Mouse (Mus musculus) heart, embryonic 15.5 days (tissue): ENCODE results near the gene Insr. TPM values are rescaled to one million over a fixed set of nuclear protein-coding genes. Genes with fewer than 3 reads are reported as not detected.
"Not testable (repeated sequence)": the region's sequence is repeated elsewhere in the genome, so short reads cannot be mapped to it uniquely, and the experiment has no call there.

Source experiments
- ATAC-seq: fragments of 200-750 bp; cut with Nextera tagmentation; replicated peaks from 2 replicates; pipeline ENCODE4 v1.8.0; 2017; ENCODE audit warnings: low read depth, moderate TSS enrichment; ENCODE audit not compliant: insufficient number of reproducible peaks, insufficient read depth, low FRiP score
- H3K27ac ChIP-seq: fragments of 300-500 bp; sonication (generic); 2 replicates; pipeline ENCODE4 v1.5.1; 2015; ENCODE audit warnings: mild to moderate bottlenecking, inconsistent platforms
- H3K27me3 ChIP-seq: fragments of 300-500 bp; sonication (generic); 2 replicates; pipeline ENCODE4 v1.6.1; 2015; ENCODE audit warnings: inconsistent platforms
- H3K36me3 ChIP-seq: fragments of 300-500 bp; sonication (generic); 2 replicates; pipeline ENCODE4 v1.6.1; 2015; ENCODE audit warnings: mild to moderate bottlenecking, inconsistent platforms
- H3K4me1 ChIP-seq: fragments of 300-500 bp; sonication (generic); replicated peaks from 2 replicates; pipeline ENCODE4 v1.6.1; 2015; ENCODE audit warnings: inconsistent platforms
- H3K4me2 ChIP-seq: fragments of 300-500 bp; sonication (generic); 2 replicates; pipeline ENCODE4 v1.6.1; 2015; ENCODE audit warnings: inconsistent platforms, mild to moderate bottlenecking, moderate library complexity
- H3K4me3 ChIP-seq: fragments of 300-500 bp; sonication (generic); 2 replicates; pipeline ENCODE4 v1.5.1; 2015; ENCODE audit warnings: mild to moderate bottlenecking, inconsistent platforms
- H3K9ac ChIP-seq: fragments of 300-500 bp; sonication (generic); 2 replicates; pipeline ENCODE4 v1.6.1; 2015; ENCODE audit warnings: mild to moderate bottlenecking, inconsistent platforms
- H3K9me3 ChIP-seq: fragments of 300-500 bp; sonication (generic); replicated peaks from 2 replicates; pipeline ENCODE4 v1.6.1; 2016; ENCODE audit warnings: inconsistent platforms
- WGBS: fragments of 180-500 bp; shearing (Covaris S2); methylation state at CpG from one replicate; pipeline ENCODE4 v1.1.7; 2015; ENCODE audit warnings: mixed read lengths; 5-methylcytosine and 5-hydroxymethylcytosine counted together
- polyA plus RNA-seq: library from polyadenylated mRNA; unstranded; fragments of >200 nt; fragmentation: Nextera tagmentation; extraction: Ambion mirVana; gene quantifications from 2 replicates; pipeline ENCODE4 v1.2.1, GENCODE M21; 2015

The Insr gene
- polyA plus RNA-seq, 1 experiment from 2014 or later = 50.5 TPM

GRCm38 (mm10) chr8:3308205-3308800, 28.9 kb upstream of the Insr start:
- H3K4me3 ChIP-seq, H3K4me2 ChIP-seq, H3K9ac ChIP-seq, H3K27ac ChIP-seq, H3K9me3 ChIP-seq, H3K4me1 ChIP-seq, ATAC-seq, H3K36me3 ChIP-seq, H3K27me3 ChIP-seq: not testable (repeated sequence)
- 82% methylated on average over 13 of the region's 13 CpGs for WGBS

- Histone ChIP-seq H3K4me1 (no peaks in the 10 kb centered on the region), H3K4me3 (no peak overlapping the region), H3K9ac (no peak overlapping the region), H3K4me2 (no peak overlapping the region), H3K36me3 (no peaks in the 10 kb centered on the region), H3K27me3 (no peaks in the 10 kb centered on the region), H3K27ac (no peak overlapping the region), H3K9me3 (no peaks in the 10 kb centered on the region; the same call in 1 of the 2 replicates)
- 60% methylated on average over 2 of the region's 2 CpGs for WGBS
- no peak for ATAC-seq
These were observed 22.7 kb upstream of the Insr start for GRCm38 (mm10) chr8:3302131-3302530.

GRCm38 (mm10) chr8:3299322-3299721, 19.9 kb upstream of the Insr start:
- Histone ChIP-seq H3K27me3 (no peaks in the 10 kb centered on the region), H3K4me2 (no peak overlapping the region), H3K9me3 (no peaks in the 10 kb centered on the region), H3K9ac (no peak overlapping the region), H3K4me1 (no peaks in the 10 kb centered on the region), H3K4me3 (no peak overlapping the region), H3K27ac (no peak overlapping the region), H3K36me3 (no peaks in the 10 kb centered on the region)
- WGBS = 68% methylated on average over 5 of the region's 5 CpGs
- no peak for ATAC-seq

GRCm38 (mm10) chr8:3285824-3286223, 6.4 kb upstream of the Insr start:
- H3K9me3 ChIP-seq = no peaks in the 10 kb centered on the region
- no peak overlapping the region for H3K4me3 ChIP-seq
- H3K27ac ChIP-seq = no peak overlapping the region
- 32% methylated on average over 2 of the region's 2 CpGs for WGBS
- no peak overlapping the region for H3K4me2 ChIP-seq
- no peak overlapping the region for H3K9ac ChIP-seq
- ATAC-seq = no peak
- H3K36me3 ChIP-seq = no peaks in the 10 kb centered on the region
- no peaks in the 10 kb centered on the region for H3K27me3 ChIP-seq
- H3K4me1 ChIP-seq = no peaks in the 10 kb centered on the region

GRCm38 (mm10) chr8:3284656-3285055, 5.2 kb upstream of the Insr start:
- 70% methylated on average over 4 of the region's 4 CpGs for WGBS
- Histone ChIP-seq H3K36me3 (no peaks in the 10 kb centered on the region), H3K27ac (no peak overlapping the region), H3K9ac (no peak overlapping the region), H3K4me3 (no peak overlapping the region), H3K27me3 (no peaks in the 10 kb centered on the region), H3K4me1 (peaks cover 6% of the 10 kb centered on the region), H3K4me2 (no peak overlapping the region), H3K9me3 (no peaks in the 10 kb centered on the region)
- ATAC-seq = no peak

GRCm38 (mm10) chr8:3281296-3281695, 1.9 kb upstream of the Insr start:
- 79% methylated on average over 3 of the region's 3 CpGs for WGBS
- Histone ChIP-seq H3K27ac (no peak overlapping the region), H3K9me3 (no peaks in the 10 kb centered on the region), H3K9ac (no peak overlapping the region), H3K4me2 (no peak overlapping the region), H3K27me3 (no peaks in the 10 kb centered on the region), H3K36me3 (no peaks in the 10 kb centered on the region), H3K4me1 (peaks cover 23% of the 10 kb centered on the region), H3K4me3 (no peak overlapping the region)
- no peak for ATAC-seq

GRCm38 (mm10) chr8:3280266-3280910, 971 bp upstream of the Insr start:
- 0 out of 2 replicates have a peak overlapping the region, but pooled peaks have one; percentile 36 for H3K27ac ChIP-seq

GRCm38 (mm10) chr8:3279721-3280077, 282 bp upstream of the Insr start:
- H3K27ac ChIP-seq = peak overlapping the region; percentile 11
- ATAC-seq = peak; percentile 5; the same call in 1 of the 2 replicates
- no peaks in the 10 kb centered on the region for H3K36me3 ChIP-seq
- no peaks in the 10 kb centered on the region for H3K9me3 ChIP-seq
- peak overlapping the region; percentile 73 for H3K4me3 ChIP-seq
- H3K4me1 ChIP-seq = peaks cover 33% of the 10 kb centered on the region
- WGBS = under 1% methylated on average over 18 of the region's 18 CpGs
- peak overlapping the region; percentile 73 for H3K4me2 ChIP-seq
- H3K27me3 ChIP-seq = no peaks in the 10 kb centered on the region
- peak overlapping the region; percentile 35; the same call in 1 of the 2 replicates for H3K9ac ChIP-seq

More at GRCm38 (mm10) chr8:3280266-3280910, 971 bp upstream of the Insr start:
- H3K4me1 ChIP-seq = peaks cover 32% of the 10 kb centered on the region
- no peaks in the 10 kb centered on the region for H3K27me3 ChIP-seq
- H3K36me3 ChIP-seq = no peaks in the 10 kb centered on the region
- H3K4me2 ChIP-seq = peak overlapping the region; percentile 73
- WGBS = 26% methylated on average over 11 of the region's 11 CpGs
- peak overlapping the region; percentile 35; the same call in 1 of the 2 replicates for H3K9ac ChIP-seq
- no peaks in the 10 kb centered on the region for H3K9me3 ChIP-seq
- H3K4me3 ChIP-seq = peak overlapping the region; percentile 73
- ATAC-seq = no peak

GRCm38 (mm10) chr8:3278181-3278820, 1.1 kb downstream of the Insr start:
- H3K9me3 ChIP-seq = no peaks in the 10 kb centered on the region
- ATAC-seq = no peak
- H3K4me1 ChIP-seq = peaks cover 33% of the 10 kb centered on the region
- H3K27me3 ChIP-seq = no peaks in the 10 kb centered on the region
- peak overlapping the region; percentile 91 for H3K9ac ChIP-seq
- peak overlapping the region; percentile 73 for H3K4me3 ChIP-seq
- H3K36me3 ChIP-seq = 0 out of 2 replicates have a peak, but pooled peaks cover 3% of the 10 kb centered on the region
- WGBS = 23% methylated on average over 15 of the region's 15 CpGs
- peak overlapping the region; percentile 88 for H3K27ac ChIP-seq
- H3K4me2 ChIP-seq = peak overlapping the region; percentile 73

- peaks cover 33% of the 10 kb centered on the region for H3K4me1 ChIP-seq
- no peak overlapping the region for H3K9ac ChIP-seq
- H3K27ac ChIP-seq = no peak overlapping the region
- no peaks in the 10 kb centered on the region for H3K27me3 ChIP-seq
- 88% methylated on average over 9 of the region's 9 CpGs for WGBS
- no peaks in the 10 kb centered on the region for H3K9me3 ChIP-seq
- ATAC-seq = no peak
- H3K4me3 ChIP-seq = peak overlapping the region; percentile 73
- H3K36me3 ChIP-seq = 0 out of 2 replicates have a peak, but pooled peaks cover 3% of the 10 kb centered on the region
- H3K4me2 ChIP-seq = peak overlapping the region; percentile 73
These were observed 2.2 kb downstream of the Insr start for GRCm38 (mm10) chr8:3277266-3277665.

- WGBS = 92% methylated on average over 8 of the region's 8 CpGs
- H3K36me3 ChIP-seq = 0 out of 2 replicates have a peak, but pooled peaks cover 3% of the 10 kb centered on the region
- ATAC-seq = no peak
- peaks cover 36% of the 10 kb centered on the region for H3K4me1 ChIP-seq
- H3K9ac ChIP-seq = no peak overlapping the region
- no peak overlapping the region for H3K4me3 ChIP-seq
- H3K9me3 ChIP-seq = no peaks in the 10 kb centered on the region
- H3K4me2 ChIP-seq = no peak overlapping the region
- H3K27me3 ChIP-seq = no peaks in the 10 kb centered on the region
- no peak overlapping the region for H3K27ac ChIP-seq
These were observed 3.4 kb downstream of the Insr start for GRCm38 (mm10) chr8:3276009-3276408.
